Mouse (Mus musculus) intestine, embryonic 15.5 days (tissue): ENCODE measurements around the gene Zfp661. TPM values are rescaled to one million over a fixed set of nuclear protein-coding genes. Genes with fewer than 3 reads are reported as not detected.

Experiments used
- polyA plus RNA-seq: library from polyadenylated mRNA; unstranded; fragments of >200 nt; fragmentation: Nextera tagmentation; extraction: Ambion mirVana; gene quantifications from 2 replicates; pipeline ENCODE4 v1.2.1, GENCODE M21; 2015

The Zfp661 gene
- polyA plus RNA-seq, 1 experiment from 2014 or later, result 3.5 TPM

Other genes starting within 250 kb of the Zfp661 start
- gene Astl, start 248.5 kb downstream of the Zfp661 start, polyA plus RNA-seq, result not detected in 2 replicates
- gene Adra2b, start 223.9 kb downstream of the Zfp661 start, polyA plus RNA-seq, result 1.3 and 1.7 TPM in 2 replicates
- gene Gpat2, start 161.9 kb downstream of the Zfp661 start, polyA plus RNA-seq, result 0.15 and 0.16 TPM in 2 replicates
- 19.0 and 23.0 TPM in 2 replicates for gene Fahd2a, start 142.5 kb downstream of the Zfp661 start, polyA plus RNA-seq
- gene Kcnip3, start 65.0 kb downstream of the Zfp661 start, polyA plus RNA-seq, result 3.3 and 4.0 TPM in 2 replicates
- gene Prom2, start 45.6 kb downstream of the Zfp661 start, polyA plus RNA-seq, result 0.63 and 0.65 TPM in 2 replicates
- gene Mrps5, start 128 bp upstream of the Zfp661 start, polyA plus RNA-seq, result 155 and 165 TPM in 2 replicates
- 0.93 and 1.5 TPM in 2 replicates for gene Mal, start 69.6 kb upstream of the Zfp661 start, polyA plus RNA-seq
- gene Mall, start 142.8 kb upstream of the Zfp661 start, polyA plus RNA-seq, result 21.4 and 25.4 TPM in 2 replicates
- gene Nphp1, start 201.8 kb upstream of the Zfp661 start, polyA plus RNA-seq, result 17.1 and 19.0 TPM in 2 replicates
- 40.2 and 43.8 TPM in 2 replicates for gene Mtln, start 205.4 kb upstream of the Zfp661 start, polyA plus RNA-seq
- 36.5 and 43.4 TPM in 2 replicates for gene Bub1, start 244.8 kb upstream of the Zfp661 start, polyA plus RNA-seq